Mouse (Mus musculus) B cell, adult 2 months (primary cell): Measurements from ENCODE around the gene Qrich1.
A peak's percentile ranks its signal among the peaks of the same experiment; 100 is the strongest.

Source experiments
- DNase-seq, 2 experiments: peaks; one replicate each; pipeline ENCODE4 v3.0.0; 2022

The Qrich1 gene

DNA sequence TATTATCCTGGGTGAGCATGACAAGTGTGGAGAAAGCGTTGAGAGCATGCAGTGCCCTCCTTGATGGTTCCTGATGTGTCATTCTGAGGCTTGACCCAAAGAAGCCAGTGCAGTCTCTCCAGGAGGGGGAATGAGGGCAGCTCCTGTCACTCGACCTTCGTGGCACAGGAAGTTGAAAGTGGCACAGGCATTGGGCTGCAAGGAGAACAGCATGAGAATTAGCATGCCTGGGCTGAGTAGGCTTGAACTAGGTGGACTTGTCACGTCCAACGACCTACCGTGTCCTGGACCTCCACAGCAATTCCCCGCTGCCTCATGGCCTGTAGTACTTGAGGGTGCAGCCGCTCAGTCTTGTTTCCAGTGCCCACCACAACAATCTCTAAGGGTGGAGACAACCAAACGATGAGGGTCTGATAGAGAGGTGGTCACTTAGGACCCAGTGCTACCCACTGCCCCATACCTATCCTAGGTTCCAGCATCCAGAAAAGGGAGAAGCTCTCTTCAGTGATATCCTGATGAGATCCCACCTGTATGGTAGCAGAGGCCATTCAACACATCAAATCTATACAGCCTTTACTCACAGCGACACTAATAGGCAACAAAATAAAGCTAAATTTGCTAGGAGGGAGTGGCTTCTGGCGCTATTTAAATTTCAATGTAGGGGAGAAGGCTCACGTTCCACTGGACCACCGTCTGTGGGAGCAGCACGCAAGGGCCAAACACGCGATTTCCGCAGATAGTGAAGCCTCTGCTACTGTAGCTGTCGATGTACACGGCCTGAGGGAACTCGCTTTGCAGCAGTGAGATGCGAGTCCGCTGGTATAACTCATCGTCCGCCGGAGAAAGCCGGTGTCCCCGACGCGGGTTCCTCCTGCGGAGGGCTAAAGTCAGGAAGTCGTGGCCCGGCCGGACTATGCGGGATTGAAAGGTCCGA, 49.5 kb downstream of the Qrich1 start:
- no peak for DNase-seq

DNA sequence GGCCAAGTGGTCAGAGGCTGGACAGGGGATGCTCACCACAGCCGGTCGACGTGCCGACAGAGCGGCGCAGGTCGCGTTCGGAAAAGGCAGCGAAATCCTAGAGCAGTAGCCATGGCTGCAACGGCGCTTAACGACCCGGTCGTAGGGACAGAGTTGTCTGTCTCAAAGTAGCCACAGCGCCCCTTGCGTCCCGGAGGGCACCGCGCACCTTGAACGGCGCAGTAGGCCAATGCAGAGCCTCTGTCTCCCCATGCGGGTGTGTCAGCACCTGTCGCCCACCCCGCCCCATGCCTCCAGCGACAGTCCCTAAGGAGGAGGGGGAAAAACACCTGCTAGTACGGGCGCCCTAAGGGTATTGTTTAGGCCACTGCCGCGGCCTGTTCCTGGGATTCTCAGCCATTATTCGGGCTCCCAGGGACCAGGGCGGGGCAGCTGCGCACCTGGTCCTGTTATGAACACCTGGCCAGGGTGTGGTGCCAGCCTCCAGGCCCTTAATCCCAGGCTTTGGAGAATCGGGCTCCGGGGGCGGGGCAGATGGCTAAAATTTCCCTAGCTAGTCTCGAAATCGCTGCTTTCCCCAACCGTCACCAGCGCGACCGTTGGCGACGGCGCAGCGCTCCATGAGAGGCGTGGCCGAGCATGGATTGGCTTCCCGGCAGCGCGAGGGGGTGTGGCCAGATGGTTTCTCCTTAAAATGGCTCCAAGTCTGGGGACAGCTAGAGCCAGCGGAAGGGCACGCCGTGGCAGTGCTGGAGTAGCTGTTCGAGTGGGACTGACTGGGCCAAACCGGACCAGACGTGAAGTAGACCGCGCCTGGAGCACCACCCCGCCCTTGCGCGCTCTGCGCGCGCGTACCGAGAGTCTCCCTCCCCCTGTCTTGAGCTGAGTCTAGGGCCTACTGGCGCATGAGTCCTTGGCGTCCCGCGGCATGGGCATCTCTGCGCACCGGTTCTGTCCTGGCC, 50.5 kb downstream of the Qrich1 start, which contains the start of gene Ndufaf3:
TSS of gene Ndufaf3 (minus strand) at position 620 of the 962 bp plus-strand sequence.
- DNase-seq, result peak; percentile 98 to 99

- no peak for DNase-seq
Observed at GRCm38 (mm10) chr9:108567931-108568419, 51.4 kb downstream of the Qrich1 start.

GRCm38 (mm10) chr9:108568511-108568921, 51.9 kb downstream of the Qrich1 start:
- no peak for DNase-seq

GRCm38 (mm10) chr9:108569381-108570206, 53.0 kb downstream of the Qrich1 start, which contains the start of gene Dalrd3:
TSS of gene Dalrd3 (plus strand) at chr9:108569886.
- peak; percentile 89 to 90 for DNase-seq

- peak; percentile 89 to 91 for DNase-seq
Observed at GRCm38 (mm10) chr9:108570207-108570896, 53.7 kb downstream of the Qrich1 start.

DNA sequence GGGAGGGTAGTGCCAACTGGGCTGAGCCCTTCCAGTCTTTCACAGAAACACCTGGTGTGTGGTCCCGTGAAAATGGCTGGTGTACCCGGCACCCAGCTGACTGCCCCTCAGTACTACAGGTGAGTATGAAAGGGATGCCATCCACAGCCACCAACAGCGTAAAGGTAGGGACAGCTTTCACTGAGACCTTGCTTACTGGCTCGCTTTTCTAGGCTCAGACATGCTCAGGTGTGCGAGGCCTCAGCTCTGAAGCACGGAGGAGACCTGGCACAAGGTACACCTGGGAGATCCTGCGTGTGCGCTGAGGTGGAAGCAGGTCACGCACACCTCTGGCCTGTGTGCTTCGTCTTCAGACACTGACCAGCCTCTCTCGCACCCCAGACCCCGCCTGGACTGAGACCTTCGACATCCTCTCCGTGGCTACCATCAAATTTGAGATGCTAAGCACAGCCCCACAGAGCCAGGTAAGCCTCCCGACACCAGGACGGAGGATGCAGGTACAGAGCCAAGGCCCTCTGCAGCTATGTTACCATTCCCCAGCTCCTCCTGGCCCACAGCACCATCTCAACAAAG, 54.9 kb downstream of the Qrich1 start:
- no peak for DNase-seq

DNA sequence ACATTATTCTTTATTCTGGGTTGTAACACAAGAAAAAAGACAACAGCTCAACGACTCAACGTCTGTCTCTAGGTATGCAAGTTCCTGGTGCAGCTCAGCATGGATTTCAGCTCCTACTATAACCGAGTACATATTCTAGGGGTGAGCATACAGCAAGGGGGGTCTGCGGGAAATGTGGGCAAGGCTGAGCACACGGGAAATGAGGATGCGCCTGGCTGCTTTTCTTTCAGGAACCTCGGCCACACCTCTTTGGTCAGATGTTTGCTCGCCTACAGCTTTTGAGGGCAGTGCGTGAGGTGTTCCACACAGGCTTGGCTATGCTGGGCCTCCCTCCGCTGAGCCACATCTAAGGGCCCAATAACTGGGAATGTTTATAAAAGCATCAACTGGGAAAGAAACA, 55.7 kb downstream of the Qrich1 start:
- no peak for DNase-seq

DNA sequence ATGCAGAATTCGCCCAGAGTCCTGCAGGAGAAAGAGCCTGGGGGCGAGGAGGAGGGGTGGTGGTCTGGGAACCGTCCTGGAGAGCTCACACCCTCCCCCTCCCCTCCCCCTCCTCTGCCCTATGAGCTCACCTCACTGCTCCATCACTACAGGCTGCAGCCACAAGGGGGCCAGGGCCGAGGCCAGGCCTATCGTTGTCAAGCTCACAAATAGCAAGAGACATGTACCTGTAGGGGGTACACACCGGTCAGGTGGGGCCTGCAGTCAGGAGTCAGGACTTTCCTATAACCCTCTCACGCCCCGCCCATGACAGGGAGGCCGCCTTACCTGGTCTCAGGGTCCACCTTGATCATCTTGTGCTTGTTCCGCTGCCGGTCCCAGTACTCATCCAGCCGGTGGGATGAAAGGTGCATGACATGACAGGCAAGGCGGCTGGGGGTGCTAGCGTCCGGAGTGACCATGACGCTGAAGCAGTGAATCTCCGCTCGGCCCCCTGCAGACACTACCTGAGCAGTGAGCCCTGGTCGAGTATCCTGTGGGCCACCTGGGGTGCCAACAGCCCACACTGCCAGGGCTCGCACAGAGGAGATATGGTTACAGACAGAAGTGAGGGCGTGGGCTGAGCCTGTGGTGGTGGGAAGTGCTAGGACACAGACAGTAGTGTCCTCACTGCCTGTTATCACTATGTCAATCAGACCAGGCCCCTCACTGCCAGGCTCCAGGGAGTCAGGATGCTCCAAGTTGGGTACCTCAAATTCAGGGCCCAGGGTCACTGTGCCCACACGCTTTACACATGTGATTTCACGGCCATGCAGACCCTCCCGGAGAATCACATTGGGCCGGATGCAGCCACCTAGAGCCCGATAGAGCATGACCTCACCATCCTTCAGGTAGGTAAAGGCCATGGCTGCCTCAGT, 57.4 kb downstream of the Qrich1 start:
- DNase-seq, result peak; percentile 75 to 78

DNA sequence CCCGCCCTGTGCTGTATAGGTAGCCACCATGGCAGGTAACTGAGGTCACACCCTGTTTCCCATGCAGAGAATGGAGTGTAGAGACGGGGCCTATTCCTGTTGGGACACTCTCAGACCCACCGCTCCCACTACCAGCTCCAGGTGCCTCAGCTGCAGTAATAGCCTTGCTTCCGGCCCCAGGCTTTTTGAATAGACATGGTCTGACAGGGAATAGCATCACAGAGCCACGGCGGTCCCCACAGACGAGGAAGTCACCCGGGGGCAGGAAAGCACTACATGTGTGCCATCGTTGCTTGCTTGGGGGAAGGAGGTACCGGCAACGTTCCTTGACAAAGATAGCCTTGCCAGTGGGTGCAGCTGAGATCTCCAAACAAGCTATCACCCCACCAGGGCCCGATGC, 58.3 kb downstream of the Qrich1 start:
- no peak for DNase-seq

DNA sequence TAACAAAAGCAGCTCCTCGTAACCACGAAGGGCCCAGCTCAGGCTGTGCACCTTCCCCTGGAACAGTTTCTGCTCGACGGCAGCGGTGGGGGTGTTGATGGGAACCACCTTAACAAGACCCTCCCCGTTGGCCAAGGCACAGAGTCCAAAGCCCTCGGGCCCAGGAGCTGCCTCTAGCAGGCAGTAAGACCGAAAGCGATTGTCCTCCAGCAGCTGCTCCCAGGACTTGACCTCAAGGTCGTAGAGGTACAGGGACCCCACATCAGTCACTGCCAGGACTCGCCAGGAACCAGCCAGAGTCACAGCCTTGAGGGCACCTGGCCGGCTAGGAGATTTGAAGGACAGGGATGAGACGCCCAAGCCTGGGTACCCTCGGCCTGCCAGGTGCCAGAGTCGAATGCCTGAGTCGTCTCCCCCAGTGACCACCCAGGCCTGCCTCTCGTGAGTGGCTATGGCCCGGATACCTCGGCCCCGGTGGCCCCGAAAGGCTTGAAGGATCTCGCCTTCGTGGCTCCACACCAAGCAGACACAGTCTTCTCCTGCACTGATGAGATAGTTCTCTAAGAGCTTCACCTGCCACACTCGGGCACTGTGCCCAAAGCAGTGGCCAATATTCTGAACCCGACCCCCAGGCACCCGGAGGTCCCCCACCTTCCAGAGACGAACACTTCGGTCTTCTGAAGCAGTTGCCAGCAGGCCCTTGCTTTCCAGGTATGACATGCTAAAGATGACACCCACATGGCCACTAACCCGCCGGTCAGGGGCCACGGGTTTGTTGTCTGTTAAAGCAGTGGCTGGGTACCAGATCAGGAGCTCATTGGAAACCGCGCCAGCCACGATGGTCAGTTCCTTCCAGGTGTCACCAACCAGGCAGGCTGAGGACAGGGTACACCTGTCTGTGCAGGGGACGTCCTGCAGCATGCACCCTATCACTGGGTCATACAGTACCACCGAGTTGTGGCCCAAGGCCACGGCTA, 59.0 kb downstream of the Qrich1 start:
- no peak for DNase-seq

DNA sequence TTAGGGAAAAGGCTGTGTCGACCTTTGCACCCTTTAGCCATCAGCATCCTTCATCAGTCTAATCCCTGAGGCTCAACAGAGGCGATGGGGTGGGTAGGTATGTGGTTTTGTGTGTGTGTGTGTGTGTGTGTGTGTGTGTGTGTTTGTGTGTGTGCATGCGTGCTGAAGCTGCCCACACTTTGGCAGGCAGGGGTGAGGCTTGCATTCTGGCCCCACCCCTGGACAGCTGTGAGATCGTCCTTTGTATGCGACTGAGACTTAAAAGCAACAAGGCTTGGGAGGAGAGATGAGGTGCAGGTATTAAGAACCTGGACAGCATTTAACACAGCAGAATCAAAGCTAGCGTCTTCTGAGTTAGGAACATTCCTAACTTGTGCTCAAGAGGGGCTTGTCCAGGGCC, 60.4 kb downstream of the Qrich1 start:
- no peak for DNase-seq

DNA sequence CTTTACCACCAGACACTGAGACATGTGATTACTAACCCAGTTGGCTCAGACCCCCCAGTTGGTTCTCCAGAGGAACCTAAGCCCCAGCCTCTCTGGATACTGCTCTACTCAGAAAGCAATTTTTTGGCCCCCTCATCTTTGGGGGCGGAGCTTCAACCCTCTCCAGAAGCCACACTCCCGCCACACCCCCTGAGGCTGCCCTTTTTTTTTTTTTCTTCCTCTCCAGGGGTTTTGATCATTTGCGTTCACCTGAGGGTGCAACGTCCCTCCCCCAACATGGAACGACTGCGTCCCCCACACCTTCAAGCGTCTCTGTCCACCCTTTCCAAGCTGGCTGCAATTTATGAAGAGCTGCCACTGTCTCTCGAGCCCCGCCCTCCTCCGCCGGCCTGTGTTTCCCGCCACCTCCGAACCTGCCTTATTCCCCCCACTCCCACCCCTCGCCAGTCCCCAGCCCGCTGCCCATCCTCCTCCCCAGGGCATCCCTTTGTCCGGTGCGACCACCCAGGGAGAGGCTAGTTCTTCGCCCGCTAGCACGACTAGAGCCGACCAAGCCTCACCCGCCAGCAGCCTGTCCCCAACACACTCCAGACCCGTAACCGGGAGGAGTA, 61.4 kb downstream of the Qrich1 start:
- DNase-seq, result peak; percentile 50 to 53

DNA sequence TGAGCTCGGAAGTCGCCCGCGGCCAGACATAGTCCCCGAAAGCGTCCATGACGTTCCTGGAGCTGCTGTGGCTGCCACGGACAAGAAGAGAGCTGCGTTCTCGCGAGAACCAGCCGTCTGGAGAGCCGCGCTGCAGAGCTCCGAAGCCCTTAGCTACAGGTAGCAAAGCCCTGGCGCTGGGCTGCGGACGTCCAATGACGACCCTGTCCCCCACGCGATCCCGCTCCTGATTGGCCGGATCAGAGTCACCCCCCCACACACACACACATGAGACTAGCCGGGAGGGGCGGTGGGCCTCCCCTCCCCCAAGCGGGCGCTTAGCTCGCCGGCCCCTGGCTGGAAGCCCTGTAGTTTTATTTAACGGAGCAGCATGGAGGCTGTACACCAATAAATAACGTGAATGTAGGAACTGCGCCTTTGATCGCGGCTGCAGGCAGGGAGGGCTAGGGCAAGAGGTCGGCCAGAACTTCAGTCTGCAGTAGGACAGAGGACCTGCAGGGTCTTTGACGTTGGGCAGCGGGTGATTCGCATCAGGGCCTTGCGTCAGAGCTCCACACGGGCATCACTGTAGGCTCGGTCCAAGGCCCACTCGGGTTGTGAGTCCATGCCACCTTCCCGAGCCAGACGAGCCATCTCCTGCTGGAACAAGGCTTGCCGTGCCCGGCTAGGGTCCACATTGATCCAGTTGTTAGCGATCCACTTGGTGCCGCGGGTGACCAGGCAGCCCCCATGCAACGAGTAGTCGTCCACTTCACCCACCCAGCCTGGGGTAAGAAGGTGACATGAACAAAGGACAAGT, 62.1 kb downstream of the Qrich1 start, which contains the start of gene Wdr6:
TSS of gene Wdr6 (minus strand) at position 195 of the 799 bp plus-strand sequence.
- peak; percentile 86 to 88 for DNase-seq

DNA sequence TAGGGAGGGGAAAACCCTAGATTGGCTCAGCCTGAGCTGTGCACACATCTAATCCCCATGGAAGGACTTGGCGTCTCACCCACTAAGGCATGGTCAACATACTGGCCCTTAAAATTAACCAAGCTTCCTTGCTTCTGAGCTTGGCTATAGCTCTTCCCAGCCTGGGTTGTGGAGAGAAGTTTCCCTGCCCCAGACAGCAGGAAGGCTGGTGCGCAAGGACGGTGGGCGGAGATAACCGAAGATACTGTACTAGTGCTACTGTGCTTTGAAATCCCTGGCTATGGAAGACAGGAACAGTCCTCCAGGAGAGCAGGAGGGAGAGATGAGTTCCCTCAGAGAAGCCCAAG, 62.7 kb downstream of the Qrich1 start:
- DNase-seq, result no peak

GRCm38 (mm10) chr9:108587571-108588180, 71.1 kb downstream of the Qrich1 start:
- DNase-seq, result no peak

- DNase-seq, result no peak
Observed at GRCm38 (mm10) chr9:108589229-108589628, 72.6 kb downstream of the Qrich1 start.
